Mouse (Mus musculus) stomach, postnatal 0 days (tissue): ENCODE measurements around the gene Nr1i2.

ENCODE experiments used
- CTCF ChIP-seq: IDR thresholded peaks from 2 replicates; pipeline ENCODE4 v1.5.1; 2016; ENCODE audit warnings: antibody characterized with exemption, low read depth, mild to moderate bottlenecking, moderate library complexity
- EP300 ChIP-seq: optimal IDR thresholded peaks from 2 replicates; pipeline ENCODE3; 2016; ENCODE audit warnings: antibody characterized with exemption

DNA sequence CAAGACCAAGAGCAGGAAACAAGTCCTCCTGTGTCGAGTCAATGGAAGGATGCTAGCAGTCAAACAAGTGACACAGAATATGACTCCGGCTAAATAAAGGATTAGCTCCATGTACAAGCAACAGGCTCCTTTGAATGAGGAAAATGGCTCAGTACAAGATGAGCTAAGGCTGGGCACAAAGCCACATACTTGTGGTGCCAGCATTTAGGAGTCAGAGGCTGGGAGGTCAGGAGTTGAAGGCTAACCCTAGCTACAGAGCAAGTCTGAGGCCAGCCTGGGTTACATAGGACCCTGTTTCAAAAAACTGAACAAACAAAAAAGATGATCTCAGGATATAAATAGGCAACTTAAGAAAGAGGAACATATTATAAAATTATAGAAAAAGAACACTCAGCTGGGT, 4.5 kb downstream of the Nr1i2 start:
- TF ChIP-seq CTCF (no peak), EP300 (no peak)
